Mouse (Mus musculus) G1E (cell line): ENCODE results near the gene Hnrnpll.

Experiments used
- CTCF ChIP-seq: IDR thresholded peaks from 2 replicates; pipeline ENCODE4 v1.5.1; 2012; ENCODE audit warnings: low read depth, low read length, inconsistent platforms, mixed read lengths
- GATA1 ChIP-seq: IDR thresholded peaks from 2 replicates; pipeline ENCODE4 v1.6.1; 2012; ENCODE audit warnings: borderline replicate concordance, low read length, inconsistent platforms, mixed read lengths
- POLR2AphosphoS5 ChIP-seq: IDR thresholded peaks from 2 replicates; pipeline ENCODE4 v1.6.1; 2012; ENCODE audit warnings: low read depth, low read length, inconsistent platforms; ENCODE audit not compliant: insufficient replicate concordance

- TF ChIP-seq CTCF (no peak), GATA1 (no peak), POLR2AphosphoS5 (no peak)
These were observed 34.6 kb upstream of the Hnrnpll start for GRCm38 (mm10) chr17:80096720-80097114.
